Mouse (Mus musculus): ENCODE data around the gene Mrpl28.
A peak's percentile ranks its signal among the peaks of the same experiment; 100 is the strongest.

Mrpl28 gene

DNA sequence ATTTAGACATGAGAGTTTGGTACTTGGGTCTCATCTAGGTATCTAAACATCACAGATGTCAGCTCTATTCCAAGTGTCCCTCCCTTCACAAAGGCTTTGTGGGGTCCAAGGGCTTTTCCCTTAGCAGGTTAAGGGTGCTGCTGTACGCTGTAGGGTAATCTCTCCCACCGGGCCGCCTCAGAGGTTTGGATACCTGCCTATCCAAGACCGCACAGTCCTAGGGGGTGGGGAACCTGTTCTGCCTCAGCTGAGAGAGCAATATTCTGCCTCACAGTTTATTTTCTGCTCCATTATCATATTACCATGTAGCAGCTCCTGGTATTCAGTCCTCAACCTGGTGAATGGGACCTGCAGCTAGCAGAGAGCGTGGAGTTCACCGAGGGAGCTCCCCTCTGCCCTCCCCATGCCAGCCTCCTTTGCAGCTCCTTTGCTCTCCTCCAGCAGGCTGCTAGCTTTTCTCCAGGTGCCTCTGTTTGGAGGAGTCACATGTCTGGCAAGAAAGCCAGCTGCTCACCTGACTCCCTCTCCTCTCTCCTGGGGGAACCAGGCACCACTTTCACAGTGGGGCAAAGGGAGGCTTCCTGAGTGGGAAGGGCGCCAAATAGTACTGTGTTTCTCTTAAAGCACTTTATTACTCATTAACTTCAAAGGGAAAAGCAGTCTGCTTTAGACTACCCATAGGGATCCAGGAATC, 7.9 kb upstream of the Mrpl28 start:
- DNase-seq (ENCODE audit: inconsistent age in 2 of 2, low spot score in 1 of 2): peak in 1 of 2 experiments; percentile 19

DNA sequence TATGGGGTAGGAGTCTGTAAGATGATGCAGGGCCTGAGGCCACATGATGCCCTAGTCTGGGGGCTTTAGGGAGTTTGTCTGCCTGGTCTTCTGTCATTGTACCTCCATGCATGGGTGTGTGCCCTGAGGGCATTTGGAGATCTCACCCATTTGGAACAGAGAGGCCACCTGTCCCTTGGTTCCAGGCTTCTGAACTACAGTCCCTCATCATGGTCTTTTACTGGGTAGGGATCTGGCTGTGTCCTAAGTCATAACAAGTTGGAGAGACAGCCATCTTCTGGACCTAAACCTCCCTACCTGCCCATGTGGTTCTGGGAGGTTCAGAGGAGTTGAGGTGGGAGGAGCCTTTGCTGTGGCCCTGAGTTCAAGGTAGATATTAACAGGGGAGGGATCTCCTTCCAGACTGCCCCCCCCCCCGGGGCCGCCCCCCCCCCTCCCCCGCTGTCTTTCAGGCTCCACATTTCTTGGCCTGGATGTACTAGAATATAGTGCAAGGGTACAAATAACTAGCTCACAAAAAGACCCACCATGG, 7.3 kb upstream of the Mrpl28 start:
- DNase-seq (ENCODE audit: inconsistent age in 2 of 2, low spot score in 1 of 2): no peak

DNA sequence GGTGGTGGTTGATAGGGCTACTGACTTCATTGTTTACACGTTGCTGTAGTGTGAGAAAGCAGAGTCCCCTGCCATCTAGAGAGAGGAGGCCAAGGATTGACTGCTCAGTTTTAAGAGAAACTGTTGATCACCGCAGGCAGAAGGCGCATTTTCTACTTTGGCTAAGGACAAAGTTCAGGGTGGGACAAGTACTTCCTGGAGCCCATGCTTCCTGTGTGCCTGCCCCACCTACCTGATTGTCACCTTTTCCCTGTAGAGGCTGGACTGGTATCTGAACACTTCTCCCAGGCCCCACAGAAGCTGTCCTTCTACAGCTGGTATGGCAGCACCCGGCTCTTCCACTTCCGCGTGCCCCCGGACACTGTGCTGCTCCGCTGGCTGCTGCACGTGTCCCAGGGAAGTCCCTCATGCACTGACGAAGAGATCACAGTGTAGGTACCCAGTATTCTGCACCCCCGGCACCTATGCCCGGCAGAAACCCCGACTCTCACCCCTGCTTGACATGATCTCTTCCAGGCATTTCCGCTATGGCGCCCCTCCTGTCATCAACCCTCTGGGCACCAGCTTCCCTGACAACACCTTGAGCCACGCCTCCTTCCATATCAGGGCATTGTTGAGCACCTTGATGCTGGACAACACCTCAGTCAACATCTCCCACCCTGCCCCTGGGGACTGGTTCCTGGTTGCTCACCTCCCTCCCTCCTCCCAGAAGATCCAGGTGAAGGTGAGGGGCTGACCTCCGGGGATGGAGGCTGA, 6.6 kb upstream of the Mrpl28 start:
- no peak for DNase-seq (ENCODE audit: inconsistent age in 2 of 2, low spot score in 1 of 2)

DNA sequence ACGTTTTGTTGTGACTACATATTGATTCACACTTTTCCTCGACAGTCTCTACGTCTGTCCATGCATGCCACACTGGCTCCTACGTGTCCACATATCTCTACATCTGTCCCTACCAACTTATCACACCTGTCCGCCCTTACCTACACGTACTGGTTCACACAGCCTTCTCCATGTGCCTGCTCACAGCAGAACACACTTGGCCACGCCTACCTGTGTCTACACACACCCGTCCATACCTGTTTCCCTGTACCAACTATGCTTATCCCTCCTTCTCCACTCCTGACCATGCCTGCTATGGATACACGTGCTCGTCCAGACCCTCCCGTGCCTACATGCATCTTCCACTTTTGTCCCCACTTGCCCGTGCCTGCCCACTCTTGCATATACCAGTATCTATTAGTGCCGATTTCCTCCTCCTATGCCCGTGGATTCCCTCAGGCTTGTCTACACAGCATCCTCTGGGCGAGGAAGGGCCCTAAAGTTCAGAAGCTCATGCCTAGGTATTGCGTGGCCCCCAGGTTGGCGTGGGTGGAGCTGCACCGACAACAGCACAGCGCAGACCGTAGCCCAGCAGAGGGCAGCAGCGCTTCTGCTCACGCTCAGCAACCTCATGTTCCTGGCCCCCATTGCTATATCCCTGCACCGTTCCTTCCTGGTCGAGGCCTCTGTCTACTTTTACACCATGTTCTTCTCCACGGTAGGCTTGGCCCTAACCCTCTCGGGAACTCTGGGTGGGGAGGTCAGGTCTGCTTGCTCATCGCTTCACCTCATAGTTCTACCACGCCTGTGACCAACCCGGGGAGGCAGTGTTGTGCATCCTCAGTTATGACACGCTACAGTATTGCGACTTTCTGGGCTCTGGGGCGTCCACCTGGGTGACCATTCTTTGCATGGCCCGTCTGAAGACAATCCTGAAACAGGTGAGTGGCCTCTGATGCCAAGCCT, 3.3 kb upstream of the Mrpl28 start:
- peak in 1 of 2 experiments; percentile 76 for DNase-seq (ENCODE audit: inconsistent age in 2 of 2, low spot score in 1 of 2)

DNA sequence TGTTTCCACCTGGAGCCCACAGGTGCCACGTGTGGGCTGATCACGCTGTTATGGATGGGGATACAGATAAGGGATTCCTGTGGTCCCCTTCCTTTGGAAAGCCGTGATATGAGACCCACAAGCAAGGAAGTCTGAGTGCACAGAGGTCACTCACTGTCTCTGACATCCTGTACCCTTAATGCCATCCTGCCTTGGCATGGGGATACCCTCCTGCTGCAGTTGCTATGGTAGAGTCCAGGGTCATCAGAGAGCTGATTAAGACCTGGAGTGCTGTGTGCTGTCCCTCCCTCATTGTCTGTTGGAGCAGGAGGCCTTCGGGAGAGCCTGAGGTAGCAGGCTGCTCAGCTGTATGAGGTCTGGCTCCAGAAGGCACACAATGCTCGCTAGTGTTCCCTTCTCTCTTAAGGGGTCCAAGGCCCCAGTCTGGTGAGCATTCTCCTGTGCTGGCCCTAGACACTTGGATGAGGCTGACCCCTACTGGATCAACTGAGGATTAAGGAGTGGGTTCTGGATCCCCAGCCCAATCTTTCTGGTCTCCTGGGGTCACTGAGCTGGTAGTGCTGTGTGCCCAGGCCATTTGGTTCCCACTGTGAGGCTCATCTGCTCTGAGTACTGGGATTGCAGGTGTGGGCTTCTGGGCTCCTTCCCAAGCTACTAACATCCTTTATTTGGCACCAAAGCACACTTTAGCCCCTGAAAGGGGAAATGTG, 714 bp upstream of the Mrpl28 start:
- peak in 1 of 2 experiments; percentile 38 for DNase-seq (ENCODE audit: inconsistent age in 2 of 2, low spot score in 1 of 2)

DNA sequence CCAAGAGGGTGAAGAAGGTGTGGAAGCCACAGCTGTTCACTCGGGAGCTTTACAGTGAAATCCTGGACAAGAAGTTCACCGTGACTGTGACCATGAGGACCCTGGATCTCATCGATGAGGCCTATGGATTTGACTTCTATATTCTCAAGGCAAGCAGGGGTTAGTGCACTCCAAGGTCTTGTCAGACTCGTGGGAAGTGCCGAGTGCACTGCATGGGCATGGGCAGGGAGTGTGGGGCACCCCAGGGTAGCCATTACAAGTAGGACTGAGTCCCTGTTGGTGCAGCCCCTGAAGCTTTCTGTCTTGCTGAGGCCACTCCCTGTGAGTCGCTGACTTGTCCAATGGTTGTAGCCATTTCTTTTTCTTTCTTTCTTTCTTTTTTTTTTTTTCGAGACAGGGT, 1.3 kb downstream of the Mrpl28 start:
- DNase-seq (ENCODE audit: inconsistent age in 2 of 2, low spot score in 1 of 2): no peak

DNA sequence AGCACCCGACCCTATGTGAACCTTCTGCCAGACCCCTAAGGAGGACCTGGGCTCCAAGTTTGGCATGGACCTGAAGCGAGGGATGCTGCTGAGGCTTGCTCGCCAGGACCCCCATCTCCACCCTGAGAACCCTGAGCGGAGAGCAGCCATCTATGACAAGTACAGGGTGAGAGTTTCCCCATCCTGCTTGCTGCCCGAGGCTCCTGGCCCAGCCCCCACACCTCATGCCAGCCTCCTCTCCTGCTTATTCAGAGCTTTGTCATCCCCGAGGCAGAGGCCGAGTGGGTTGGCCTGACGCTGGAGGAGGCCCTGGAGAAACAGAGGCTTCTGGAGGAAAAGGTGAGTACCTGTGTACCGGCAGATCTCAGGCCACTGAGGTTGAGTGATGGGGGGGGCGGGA, 1.9 kb downstream of the Mrpl28 start:
- DNase-seq (ENCODE audit: inconsistent age in 2 of 2, low spot score in 1 of 2): no peak

DNA sequence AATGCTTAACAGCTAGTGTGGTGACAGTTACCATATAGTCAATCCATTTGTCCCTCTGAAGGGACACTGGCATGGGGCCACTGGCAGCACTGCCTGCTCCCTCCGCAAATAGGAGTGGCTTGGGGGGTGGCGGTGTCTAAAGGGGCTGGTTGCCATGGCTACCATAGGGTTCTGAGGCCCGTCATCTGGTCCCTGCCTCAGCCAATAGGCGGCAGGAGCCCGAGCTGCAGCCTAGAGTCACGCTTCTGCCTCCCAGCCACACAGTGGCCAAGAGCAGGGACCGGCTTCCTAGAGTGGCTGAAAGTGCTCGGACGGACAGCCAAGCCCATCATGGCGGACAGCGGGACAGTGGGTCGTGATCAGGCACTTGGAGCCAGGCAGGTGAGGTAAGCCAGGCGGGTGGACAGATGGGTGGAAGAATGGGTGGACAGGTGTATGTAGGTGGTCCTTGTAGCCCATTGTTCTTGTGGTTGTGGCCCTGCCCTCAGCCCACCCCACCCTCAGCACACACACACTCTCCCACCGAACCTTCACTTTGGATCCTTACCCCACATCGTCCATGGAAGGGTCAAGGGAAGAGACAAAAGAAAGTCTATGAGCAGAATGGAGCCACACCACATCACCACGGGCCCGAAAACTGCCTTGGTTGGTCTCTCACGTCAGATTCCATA, 7.9 kb downstream of the Mrpl28 start:
- no peak for DNase-seq (ENCODE audit: inconsistent age in 2 of 2, low spot score in 1 of 2)

DNA sequence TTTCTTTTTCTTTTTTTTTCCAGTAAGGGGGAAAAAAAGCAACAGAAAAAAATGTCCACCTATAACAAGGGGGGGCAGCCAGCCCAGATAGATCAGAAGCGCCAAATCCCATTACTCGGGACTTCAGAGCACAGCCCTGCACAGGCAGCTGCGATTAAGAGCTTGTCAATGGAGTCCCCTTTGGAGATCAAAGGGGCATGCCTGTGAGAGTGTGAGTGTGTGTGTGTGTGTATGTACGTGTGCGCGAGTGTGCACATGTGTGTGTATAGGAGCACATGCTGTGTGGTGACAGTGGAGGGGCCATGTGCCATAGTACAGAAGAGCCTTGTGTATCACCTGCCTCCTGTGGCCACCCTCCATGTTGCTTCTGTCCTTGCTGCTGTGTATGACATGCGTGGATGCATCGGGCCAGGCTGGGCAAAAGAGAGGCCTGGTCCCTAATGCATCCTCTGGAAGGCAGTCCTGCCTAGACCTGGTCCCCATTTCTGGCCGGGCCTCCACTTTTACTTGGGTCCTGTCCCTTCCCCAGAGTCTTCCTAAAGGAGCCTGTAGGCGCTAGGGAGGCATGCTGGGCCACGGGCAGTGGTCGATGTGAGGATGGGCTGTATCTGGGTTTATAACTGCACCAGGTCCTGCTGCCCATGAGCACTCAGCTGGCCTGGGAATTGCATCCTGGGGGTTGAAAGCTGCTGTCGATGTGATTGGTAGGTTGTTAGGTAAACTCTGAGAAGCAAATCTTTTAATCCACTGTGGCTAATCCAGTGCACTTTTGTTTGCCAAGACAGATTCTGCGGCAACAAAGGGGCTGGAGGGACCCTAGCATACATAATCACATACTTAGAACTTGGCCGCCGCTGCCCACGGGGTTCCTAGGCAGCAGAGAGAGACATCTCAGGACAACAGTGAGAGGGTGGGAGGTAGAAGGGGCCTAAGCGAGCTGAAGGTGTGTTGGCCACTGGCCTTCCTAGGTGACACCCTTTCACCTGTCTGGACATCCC, 8.9 kb downstream of the Mrpl28 start:
- no peak for DNase-seq (ENCODE audit: inconsistent age in 2 of 2, low spot score in 1 of 2)

DNA sequence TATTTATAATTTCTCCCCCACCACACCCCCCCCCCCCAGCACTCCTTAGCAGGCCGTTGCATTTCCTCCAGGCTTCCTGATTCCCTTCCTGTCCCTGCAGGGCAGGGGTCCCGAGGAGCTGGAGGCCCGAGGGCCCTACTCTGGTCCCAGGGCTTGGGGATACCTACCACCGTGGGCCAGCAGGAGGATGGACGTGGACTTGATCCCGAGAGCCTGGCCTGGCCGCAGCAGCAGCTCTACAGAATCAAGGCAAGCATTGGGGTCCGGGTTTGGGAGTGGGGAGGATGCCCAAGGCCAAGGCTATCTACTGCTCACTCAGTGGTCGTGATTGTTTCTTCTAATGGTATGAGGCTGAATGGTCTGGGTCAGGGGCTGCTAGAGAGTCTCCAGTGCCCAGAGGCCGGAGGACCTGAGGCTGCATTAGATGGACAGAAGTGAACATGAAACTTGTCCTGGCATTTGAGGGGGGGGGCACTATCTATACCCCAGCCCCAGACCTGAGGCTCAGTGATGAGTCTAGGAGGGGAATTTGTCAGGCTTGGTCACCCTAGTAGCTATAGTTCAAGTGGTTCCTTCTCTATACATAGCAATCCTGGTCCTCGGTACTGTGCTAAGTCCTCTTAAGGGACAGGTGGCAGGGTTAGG, 13.9 kb downstream of the Mrpl28 start:
- DNase-seq (ENCODE audit: inconsistent age in 2 of 2, low spot score in 1 of 2): no peak

DNA sequence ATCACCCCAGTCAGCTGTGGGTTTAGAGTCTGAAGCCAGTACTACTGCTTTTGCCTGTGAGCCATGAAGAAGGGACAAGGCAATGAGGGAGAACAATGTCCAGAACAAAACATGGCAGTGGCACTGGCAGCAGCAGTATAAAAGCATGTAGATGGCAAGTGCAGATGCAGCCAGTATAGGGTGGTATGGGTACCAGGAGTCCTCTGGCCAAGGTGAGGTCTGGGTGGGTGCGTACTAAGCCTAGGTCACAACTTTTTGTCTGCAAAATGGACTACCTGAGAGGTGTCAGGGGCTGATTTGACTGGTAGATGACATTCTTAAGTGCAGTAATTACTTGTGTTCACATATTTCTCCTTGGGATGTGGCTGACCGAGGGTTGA, 14.4 kb downstream of the Mrpl28 start:
- DNase-seq (ENCODE audit: inconsistent age in 2 of 2, low spot score in 1 of 2): peak in 1 of 2 experiments; percentile 37

DNA sequence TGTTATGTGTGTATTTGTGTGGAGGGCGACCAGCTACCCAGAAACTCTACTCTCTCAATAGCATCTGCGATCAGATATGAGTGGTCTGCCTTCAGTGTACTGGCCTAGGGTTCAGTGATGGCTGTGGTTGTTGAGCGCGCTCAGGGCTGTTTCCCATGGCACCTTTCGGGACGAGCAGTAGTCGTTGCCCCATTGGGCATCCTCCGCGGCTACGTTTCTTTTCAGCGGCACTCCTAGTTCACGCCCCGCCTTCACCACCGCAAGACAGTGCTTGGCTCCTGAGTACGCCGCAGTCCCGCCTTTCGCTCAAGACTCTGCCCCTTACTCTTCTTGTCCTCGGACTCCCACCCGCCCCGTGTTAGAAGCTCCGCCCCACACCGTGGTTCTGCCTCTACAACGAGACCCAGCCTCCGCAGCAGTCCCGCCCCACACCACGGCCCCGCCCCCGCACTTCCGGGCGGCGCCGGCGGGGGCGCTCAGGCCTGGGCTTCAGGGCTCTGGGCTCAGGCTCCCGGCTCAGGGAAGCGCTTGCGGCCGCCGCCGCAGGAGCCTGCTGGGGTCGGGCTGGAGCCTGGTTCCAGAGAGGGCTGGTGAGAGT, 15.0 kb downstream of the Mrpl28 start, which contains the start of gene Axin1:
TSS of gene Axin1 (plus strand) at position 450 of the 598 bp plus-strand sequence.
- DNase-seq (ENCODE audit: inconsistent age in 2 of 2, low spot score in 1 of 2): peak; percentile 96 to 98

DNA sequence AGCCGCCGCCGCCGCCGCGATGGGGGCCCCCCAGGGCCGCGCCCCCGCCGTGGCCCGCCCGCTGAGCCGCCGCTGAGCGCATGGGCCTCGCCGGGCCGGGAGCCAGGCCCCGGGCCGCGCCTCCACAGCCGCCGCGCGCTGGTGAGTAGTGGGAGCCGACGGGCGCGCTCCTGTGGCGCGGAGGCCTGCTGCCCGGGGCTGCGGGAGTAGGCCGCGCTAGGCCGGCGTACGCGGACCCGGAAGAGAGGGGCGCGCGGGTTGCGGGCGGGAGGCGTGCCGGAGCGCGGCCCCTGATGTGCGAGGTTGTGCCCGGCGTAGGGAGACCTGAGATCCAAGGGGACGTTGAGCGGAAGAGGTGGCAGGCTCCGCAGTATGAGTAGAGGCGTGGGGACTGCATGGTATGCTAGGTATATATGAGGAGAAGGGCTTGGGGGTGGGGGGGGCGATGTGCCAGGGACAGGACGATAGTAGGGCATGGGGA, 15.6 kb downstream of the Mrpl28 start:
- DNase-seq (ENCODE audit: inconsistent age in 2 of 2, low spot score in 1 of 2): no peak

DNA sequence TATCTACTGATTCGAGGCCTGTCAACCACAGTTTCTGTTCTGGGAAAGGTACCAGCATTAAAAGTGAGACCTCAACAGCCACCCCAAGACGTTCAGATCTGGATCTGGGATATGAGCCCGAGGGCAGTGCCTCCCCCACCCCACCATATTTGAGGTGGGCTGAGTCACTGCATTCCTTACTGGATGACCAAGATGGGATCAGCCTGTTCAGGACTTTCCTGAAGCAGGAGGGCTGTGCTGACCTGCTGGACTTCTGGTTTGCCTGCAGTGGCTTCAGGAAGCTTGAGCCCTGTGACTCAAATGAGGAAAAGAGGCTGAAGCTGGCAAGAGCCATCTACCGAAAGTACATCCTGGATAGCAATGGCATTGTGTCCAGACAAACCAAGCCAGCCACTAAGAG, 19.5 kb downstream of the Mrpl28 start:
- DNase-seq (ENCODE audit: inconsistent age in 2 of 2, low spot score in 1 of 2): peak in 1 of 2 experiments; percentile 23

DNA sequence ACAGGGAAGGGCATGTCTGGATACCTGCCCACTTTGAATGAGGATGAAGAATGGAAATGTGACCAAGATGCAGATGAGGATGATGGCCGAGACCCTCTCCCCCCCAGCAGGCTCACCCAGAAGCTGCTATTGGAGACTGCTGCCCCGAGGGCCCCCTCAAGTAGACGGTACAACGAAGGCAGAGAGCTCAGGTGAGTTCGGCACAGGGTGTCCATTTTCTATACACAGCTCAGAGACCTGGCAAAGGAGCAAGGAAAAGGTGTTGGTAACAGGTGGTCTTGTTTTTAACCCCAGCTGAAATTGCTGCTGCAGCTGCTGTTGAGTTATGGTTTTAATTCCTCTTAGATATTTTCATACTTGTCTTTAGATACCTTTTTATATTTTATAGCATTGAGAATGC, 20.1 kb downstream of the Mrpl28 start:
- DNase-seq (ENCODE audit: inconsistent age in 2 of 2, low spot score in 1 of 2): no peak

DNA sequence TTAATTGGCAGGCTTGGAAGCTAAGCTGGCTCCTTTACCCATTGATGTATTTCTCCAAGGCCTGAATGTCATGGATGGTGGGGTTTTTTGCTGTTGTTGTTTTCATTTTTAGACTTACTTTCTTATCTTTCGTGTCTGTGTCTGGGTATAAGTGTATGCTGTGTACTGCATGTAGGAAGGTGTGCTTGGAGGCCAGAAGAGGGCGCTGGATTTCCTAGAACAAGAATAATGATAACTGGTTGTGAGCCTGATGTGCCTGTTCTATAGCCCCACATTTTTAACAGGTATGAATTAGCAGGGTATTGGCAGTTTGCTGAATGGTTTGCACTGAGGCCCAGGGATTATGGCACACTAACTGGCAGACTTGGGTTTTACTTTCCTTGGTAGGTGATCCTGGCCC, 25.8 kb downstream of the Mrpl28 start:
- DNase-seq (ENCODE audit: inconsistent age in 2 of 2, low spot score in 1 of 2): no peak

DNA sequence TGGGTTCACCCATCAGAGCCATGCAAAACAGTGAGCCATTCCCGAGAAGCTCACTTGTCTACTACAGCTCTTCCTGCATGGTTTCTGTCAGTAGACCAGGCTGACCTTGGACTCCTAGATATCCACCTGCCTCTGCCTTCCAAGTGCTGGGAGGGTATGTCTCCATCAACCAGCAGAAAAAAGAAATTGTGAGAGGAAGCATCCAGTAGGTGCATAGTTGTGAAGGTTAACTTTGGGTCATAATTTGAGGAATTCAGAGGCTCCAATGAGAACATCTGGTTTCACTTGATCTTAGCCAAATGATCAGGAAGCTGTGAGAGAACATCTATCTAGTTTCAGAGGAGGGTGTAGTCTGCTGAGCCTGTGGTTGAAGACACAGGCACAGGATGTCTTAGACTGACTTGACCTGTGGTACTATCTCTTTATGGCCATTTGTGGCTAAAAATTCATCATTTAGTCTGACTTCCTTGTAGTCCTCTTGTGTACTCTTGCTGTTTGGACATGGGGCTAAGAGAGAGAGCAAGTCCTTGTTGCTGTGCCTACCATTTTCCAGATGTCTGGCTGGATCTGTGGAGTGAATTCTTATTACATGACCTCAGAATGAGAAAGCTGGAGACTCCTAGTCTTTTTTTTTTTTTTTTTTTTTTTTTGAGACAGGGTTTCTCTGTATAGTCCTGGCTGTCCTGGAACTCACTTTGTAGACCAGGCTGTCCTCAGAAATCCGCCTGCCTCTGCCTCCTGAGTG, 28.8 kb downstream of the Mrpl28 start:
- no peak for DNase-seq (ENCODE audit: inconsistent age in 2 of 2, low spot score in 1 of 2)
